Mouse (Mus musculus) hindbrain, embryonic 14.5 days (tissue): ENCODE data around the gene Fchsd2. TPM values are rescaled to one million over a fixed set of nuclear protein-coding genes. Genes with fewer than 3 reads are reported as not detected.

ENCODE experiments used
- ATAC-seq: fragments of 200-750 bp; cut with Nextera tagmentation; 2 replicates; pipeline ENCODE4 v1.8.0; 2017; ENCODE audit warnings: moderate number of reproducible peaks, mild to moderate bottlenecking, moderate TSS enrichment, moderate library complexity; ENCODE audit not compliant: low FRiP score
- DNase-seq: peaks from one replicate; pipeline ENCODE4 v3.0.0-alpha.2; 2015; ENCODE audit warnings: low spot score
- H3K27ac ChIP-seq: fragments of 300-500 bp; sonication (generic); 2 replicates; pipeline ENCODE4 v1.5.1; 2014; ENCODE audit warnings: mild to moderate bottlenecking, moderate library complexity
- H3K27me3 ChIP-seq: fragments of 300-500 bp; sonication (generic); 2 replicates; pipeline ENCODE4 v1.6.1; 2014; ENCODE audit warnings: mild to moderate bottlenecking, low read length, mixed read lengths; ENCODE audit not compliant: control insufficient read depth, insufficient read depth
- H3K36me3 ChIP-seq: fragments of 300-500 bp; sonication (generic); replicated peaks from 2 replicates; pipeline ENCODE4 v1.6.1; 2014; ENCODE audit not compliant: control insufficient read depth, insufficient read depth
- H3K4me1 ChIP-seq: fragments of 300-500 bp; sonication (generic); replicated peaks from 2 replicates; pipeline ENCODE4 v1.6.1; 2014; ENCODE audit warnings: antibody characterized with exemption, low read length, mixed read lengths; ENCODE audit not compliant: control insufficient read depth, insufficient read depth
- H3K4me2 ChIP-seq: fragments of 300-500 bp; sonication (generic); replicated peaks from 2 replicates; pipeline ENCODE4 v1.6.1; 2014; ENCODE audit warnings: mild to moderate bottlenecking, moderate library complexity
- H3K4me3 ChIP-seq: fragments of 300-500 bp; sonication (generic); replicated peaks from 2 replicates; pipeline ENCODE4 v1.5.1; 2014; ENCODE audit warnings: mild to moderate bottlenecking, low read length
- H3K9ac ChIP-seq: fragments of 300-500 bp; sonication (generic); 2 replicates; pipeline ENCODE4 v1.6.1; 2014
- H3K9me3 ChIP-seq: fragments of 300-500 bp; sonication (generic); 2 replicates; pipeline ENCODE4 v1.6.1; 2016; ENCODE audit warnings: low read length; ENCODE audit not compliant: control insufficient read depth
- WGBS: fragments of 180-500 bp; shearing (Covaris S2); extraction: QIAGEN DNeasy Blood & Tissue Kit; methylation state at CpG from one replicate; pipeline ENCODE4 v1.1.7; 2014; 5-methylcytosine and 5-hydroxymethylcytosine counted together
- polyA plus RNA-seq: library from polyadenylated mRNA; unstranded; fragments of >200 nt; fragmentation: Nextera tagmentation; extraction: Ambion mirVana; gene quantifications from 2 replicates; pipeline ENCODE4 v1.2.1, GENCODE M21; 2014

Fchsd2 gene
- polyA plus RNA-seq, 1 experiment from 2014 or later, result 51.5 TPM

DNA sequence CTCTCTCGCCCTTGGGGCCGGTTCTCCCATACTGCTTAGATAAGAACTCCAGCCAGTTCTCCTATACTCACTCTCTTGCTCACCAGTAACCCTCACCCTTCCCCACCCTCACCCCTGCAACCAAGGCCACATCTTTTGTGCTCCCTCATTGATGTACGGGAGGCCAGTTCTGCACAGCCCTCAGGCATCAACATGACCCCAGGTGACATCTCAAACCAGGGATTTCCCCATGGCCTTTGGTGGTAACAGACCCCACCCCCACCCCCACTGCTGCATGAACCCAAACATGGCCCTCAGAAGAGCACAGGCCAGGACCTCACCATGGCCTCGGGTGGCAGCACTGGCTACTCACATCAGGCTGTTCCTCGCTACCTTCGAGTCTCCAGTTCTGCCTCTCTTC is 23.4 kb upstream of the Fchsd2 start:
- H3K4me1 ChIP-seq, result no peaks in the 10 kb centered on the region
- H3K9me3 ChIP-seq, result no peaks in the 10 kb centered on the region
- WGBS, result 93% methylated on average over 6 of the region's 6 CpGs
- no peak overlapping the region for H3K4me2 ChIP-seq
- H3K4me3 ChIP-seq, result no peak overlapping the region
- ATAC-seq (no peak), DNase-seq (no peak)
- no peaks in the 10 kb centered on the region for H3K36me3 ChIP-seq
- H3K27me3 ChIP-seq, result no peaks in the 10 kb centered on the region
- H3K9ac ChIP-seq, result no peak overlapping the region
- H3K27ac ChIP-seq, result no peak overlapping the region

DNA sequence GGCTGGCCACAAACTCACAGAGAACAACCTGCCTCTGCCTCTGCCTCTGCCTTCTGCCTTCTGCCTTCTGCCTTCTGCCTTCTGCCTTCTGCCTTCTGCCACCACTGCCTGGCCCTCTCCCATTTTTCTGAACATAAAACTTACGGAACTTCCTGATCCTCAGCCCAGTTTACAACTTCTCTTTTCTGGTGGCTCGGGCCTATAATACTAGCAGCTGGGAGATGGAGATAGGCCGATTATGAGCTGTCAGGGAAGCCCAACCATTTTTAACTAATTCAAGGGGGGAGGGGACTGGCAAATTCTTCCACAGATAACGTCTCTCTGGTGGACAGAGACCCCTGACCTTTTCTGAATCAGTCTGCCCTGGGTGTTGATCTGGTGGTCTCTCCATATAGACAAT is 22.3 kb upstream of the Fchsd2 start:
- Histone ChIP-seq H3K4me2 (no peak overlapping the region), H3K36me3 (no peaks in the 10 kb centered on the region), H3K4me3 (no peak overlapping the region), H3K9ac (no peak overlapping the region), H3K27me3 (no peaks in the 10 kb centered on the region), H3K4me1 (no peaks in the 10 kb centered on the region), H3K27ac (no peak overlapping the region), H3K9me3 (no peaks in the 10 kb centered on the region)
- ATAC-seq, result no peak
- 46% methylated on average over 4 of the region's 4 CpGs for WGBS
- no peak for DNase-seq

GRCm38 (mm10) chr7:101071020-101071419 is 21.6 kb upstream of the Fchsd2 start:
- no peak for DNase-seq
- Histone ChIP-seq H3K36me3 (no peaks in the 10 kb centered on the region), H3K9ac (no peak overlapping the region), H3K27ac (no peak overlapping the region), H3K4me3 (no peak overlapping the region), H3K27me3 (no peaks in the 10 kb centered on the region), H3K9me3 (no peaks in the 10 kb centered on the region), H3K4me2 (no peak overlapping the region), H3K4me1 (no peaks in the 10 kb centered on the region)
- no peak for ATAC-seq
- WGBS, result 65% methylated on average over 6 of the region's 6 CpGs

GRCm38 (mm10) chr7:101072123-101072740 is 20.4 kb upstream of the Fchsd2 start:
- no peaks in the 10 kb centered on the region for H3K9me3 ChIP-seq
- H3K36me3 ChIP-seq, result no peaks in the 10 kb centered on the region
- DNase-seq (no peak), ATAC-seq (no peak)
- no peak overlapping the region for H3K27ac ChIP-seq
- no peak overlapping the region for H3K4me3 ChIP-seq
- H3K4me2 ChIP-seq, result no peak overlapping the region
- no peaks in the 10 kb centered on the region for H3K27me3 ChIP-seq
- H3K4me1 ChIP-seq, result no peaks in the 10 kb centered on the region
- H3K9ac ChIP-seq, result no peak overlapping the region
- 85% methylated on average over 12 of the region's 12 CpGs for WGBS

GRCm38 (mm10) chr7:101074170-101074767 is 18.4 kb upstream of the Fchsd2 start:
- Histone ChIP-seq H3K36me3 (no peaks in the 10 kb centered on the region), H3K9ac (no peak overlapping the region), H3K4me3 (no peak overlapping the region), H3K27me3 (no peaks in the 10 kb centered on the region), H3K27ac (no peak overlapping the region), H3K4me2 (no peak overlapping the region), H3K9me3 (no peaks in the 10 kb centered on the region), H3K4me1 (no peaks in the 10 kb centered on the region)
- DNase-seq (no peak), ATAC-seq (no peak)
- WGBS, result 81% methylated on average over 8 of the region's 8 CpGs

DNA sequence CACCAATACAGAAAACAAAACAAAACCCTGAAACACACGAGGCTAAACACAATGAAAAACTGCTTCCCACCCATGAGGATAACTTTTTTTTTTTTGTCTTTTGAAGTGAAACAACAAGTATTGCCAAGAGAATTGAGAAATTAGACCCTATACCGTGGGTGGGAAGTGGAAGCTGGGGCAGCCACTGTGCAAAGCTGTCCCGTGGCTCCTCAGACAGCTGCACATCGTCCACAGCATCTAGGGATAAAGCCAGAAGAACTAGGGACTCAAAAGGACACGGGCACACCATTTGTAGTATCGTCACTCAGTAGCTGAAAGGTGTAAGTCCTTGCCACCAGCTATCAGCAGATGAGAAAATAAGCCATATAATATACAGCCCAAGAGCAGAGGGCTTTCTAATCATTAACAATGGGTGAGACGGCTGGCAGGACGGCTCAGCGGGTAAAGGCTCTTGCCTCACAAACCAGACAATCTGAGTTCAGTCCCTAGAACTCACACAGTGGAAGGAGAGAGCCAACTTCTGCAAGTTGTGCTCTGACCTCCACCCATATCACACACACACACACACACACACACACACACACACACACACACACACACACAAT is 9.0 kb upstream of the Fchsd2 start:
- Histone ChIP-seq H3K9ac (no peak overlapping the region), H3K36me3 (no peaks in the 10 kb centered on the region), H3K27ac (no peak overlapping the region), H3K27me3 (no peaks in the 10 kb centered on the region), H3K9me3 (no peaks in the 10 kb centered on the region), H3K4me1 (no peaks in the 10 kb centered on the region), H3K4me3 (no peak overlapping the region), H3K4me2 (no peak overlapping the region)
- ATAC-seq, result no peak
- 75% methylated on average over 9 of the region's 9 CpGs for WGBS
- no peak for DNase-seq

DNA sequence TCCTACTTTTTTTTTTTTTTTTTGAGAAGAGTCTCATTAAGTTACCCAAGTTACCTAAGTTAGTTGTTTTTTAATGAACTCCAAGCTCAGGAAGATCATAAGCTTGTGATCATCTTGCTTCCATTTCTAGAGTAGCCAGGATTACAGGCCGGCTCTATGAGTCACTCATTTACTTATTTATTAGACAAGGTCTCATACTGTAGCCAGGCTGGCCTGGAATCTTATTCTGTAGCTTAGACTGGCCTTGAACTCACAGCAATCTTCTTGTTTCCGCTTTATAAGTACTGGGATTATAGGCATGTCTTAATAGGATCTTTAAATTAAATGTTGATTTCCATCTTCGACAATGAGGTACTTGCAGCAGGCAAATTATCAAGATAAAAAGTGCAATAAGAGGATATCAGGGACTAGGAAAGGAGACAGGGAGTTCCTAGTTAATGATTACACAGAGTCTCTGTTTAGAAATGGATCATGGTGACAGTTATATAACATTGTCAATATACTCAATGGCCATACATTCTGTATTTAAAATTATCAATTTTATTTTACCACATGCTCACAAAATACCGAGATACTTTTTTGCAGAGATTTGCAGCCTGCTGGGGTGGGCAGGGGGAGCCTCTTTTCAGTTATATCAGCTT is 7.7 kb upstream of the Fchsd2 start:
- Histone ChIP-seq H3K4me1 (no peaks in the 10 kb centered on the region), H3K27ac (no peak overlapping the region), H3K27me3 (no peaks in the 10 kb centered on the region), H3K36me3 (no peaks in the 10 kb centered on the region), H3K4me3 (no peak overlapping the region), H3K9ac (no peak overlapping the region), H3K4me2 (no peak overlapping the region), H3K9me3 (no peaks in the 10 kb centered on the region)
- DNase-seq, result no peak
- no peak for ATAC-seq
- 89% methylated on average over 4 of the region's 4 CpGs for WGBS

DNA sequence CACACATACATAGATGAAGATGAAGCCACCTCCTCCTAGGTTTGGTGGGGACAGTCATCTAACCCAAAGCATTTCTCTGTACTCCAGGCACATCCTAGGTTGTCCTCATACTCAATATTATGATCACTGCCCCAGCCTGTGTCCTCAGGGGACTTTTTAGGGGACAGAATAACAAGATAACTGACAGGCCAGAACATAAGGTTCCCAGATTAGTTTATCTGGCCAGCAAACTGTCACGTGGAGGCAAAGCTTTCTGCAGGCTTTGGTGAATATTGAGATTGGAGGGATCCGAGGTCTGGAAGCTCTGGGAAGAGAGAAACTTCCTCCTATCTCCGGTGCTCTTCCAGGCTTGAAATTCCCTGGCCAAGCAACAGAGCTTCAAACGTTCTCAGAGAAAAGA is 6.9 kb upstream of the Fchsd2 start:
- DNase-seq (no peak), ATAC-seq (no peak)
- Histone ChIP-seq H3K9ac (no peak overlapping the region), H3K4me2 (no peak overlapping the region), H3K4me3 (no peak overlapping the region), H3K27me3 (no peaks in the 10 kb centered on the region), H3K4me1 (no peaks in the 10 kb centered on the region), H3K36me3 (no peaks in the 10 kb centered on the region), H3K9me3 (no peaks in the 10 kb centered on the region), H3K27ac (no peak overlapping the region)
- WGBS, result 76% methylated on average over 4 of the region's 4 CpGs

- Histone ChIP-seq H3K9ac (no peak overlapping the region), H3K4me3 (no peak overlapping the region), H3K36me3 (no peaks in the 10 kb centered on the region), H3K27ac (no peak overlapping the region), H3K4me2 (no peak overlapping the region), H3K4me1 (no peaks in the 10 kb centered on the region), H3K27me3 (no peaks in the 10 kb centered on the region), H3K9me3 (no peaks in the 10 kb centered on the region)
- no peak for ATAC-seq
- DNase-seq, result no peak
- 71% methylated on average over 4 of the region's 4 CpGs for WGBS
These were observed 4.0 kb upstream of the Fchsd2 start for GRCm38 (mm10) chr7:101088687-101089086.
